Mouse (Mus musculus) CH12.LX (cell line): ENCODE data around the gene Trpt1. TPM values are rescaled to one million over a fixed set of nuclear protein-coding genes. Genes with fewer than 3 reads are reported as not detected.

Experiments
- DNase-seq: peaks from one replicate; pipeline ENCODE4 v3.0.0-alpha.2; 2013; ENCODE audit errors: extremely low read depth
- H3K27ac ChIP-seq: 2 replicates; pipeline ENCODE4 v1.5.1; 2012; ENCODE audit warnings: low read depth, mild to moderate bottlenecking, control low read depth, moderate library complexity; ENCODE audit not compliant: insufficient read depth
- H3K27me3 ChIP-seq: replicated peaks from 2 replicates; pipeline ENCODE3; 2012; ENCODE audit warnings: inconsistent platforms
- H3K36me3 ChIP-seq, 2 experiments: replicated peaks in 1 of 2; 2 replicates each; pipeline versions ENCODE3 to v1.6.1; 2012; ENCODE audit warnings: inconsistent platforms in 1 of 2, low read length in 1 of 2, mild to moderate bottlenecking in 1 of 2, mixed read lengths in 1 of 2, moderate library complexity in 1 of 2; ENCODE audit not compliant: control insufficient read depth in 1 of 2, insufficient read depth in 1 of 2
- H3K4me1 ChIP-seq, 2 experiments: 2 replicates each; pipeline ENCODE4 v1.6.1; 2012; ENCODE audit warnings: inconsistent platforms in 1 of 2, moderate library complexity in 1 of 2; ENCODE audit not compliant: insufficient read depth in 2 of 2, control insufficient read depth in 1 of 2
- H3K4me2 ChIP-seq: 2 replicates; pipeline ENCODE4 v1.6.1; 2012; ENCODE audit warnings: low read depth, mild to moderate bottlenecking, control low read depth; ENCODE audit not compliant: poor library complexity, insufficient read depth, severe bottlenecking
- H3K4me3 ChIP-seq, 3 experiments: fragments of 150-350 bp in 1 of 3; sonication (generic) in 1 of 3; replicated peaks in 1 of 3; 2 replicates each; pipeline versions ENCODE3 to v1.5.1; 2011 to 2012; ENCODE audit warnings: low read depth in 2 of 3, low read length in 2 of 3, mild to moderate bottlenecking in 2 of 3, moderate library complexity in 2 of 3, control low read depth in 1 of 3, improper control_type of control experiment in 1 of 3, inconsistent platforms in 1 of 3, mixed read lengths in 1 of 3; ENCODE audit not compliant: poor library complexity in 1 of 3
- H3K79me2 ChIP-seq: replicated peaks from 2 replicates; pipeline ENCODE4 v1.6.1; 2012; ENCODE audit warnings: mild to moderate bottlenecking, moderate library complexity; ENCODE audit not compliant: control insufficient read depth, poor library complexity, insufficient read depth, severe bottlenecking; ENCODE audit errors: extremely low read depth
- H3K9ac ChIP-seq: 2 replicates; pipeline ENCODE4 v1.6.1; 2012; ENCODE audit warnings: low read depth, mild to moderate bottlenecking, control low read depth, moderate library complexity; ENCODE audit not compliant: insufficient read depth
- H3K9me3 ChIP-seq: replicated peaks from 2 replicates; pipeline ENCODE3; 2012; ENCODE audit warnings: low read length, inconsistent platforms, mixed read lengths
- CHD1 ChIP-seq: IDR thresholded peaks from 2 replicates; pipeline ENCODE4 v1.6.1; 2012; ENCODE audit warnings: low read depth, low read length, improper control_type of control experiment, inconsistent platforms
- CHD2 ChIP-seq: IDR thresholded peaks from 2 replicates; pipeline ENCODE4 v1.6.1; 2011; ENCODE audit warnings: low read length, improper control_type of control experiment
- CTCF ChIP-seq, 2 experiments: IDR thresholded peaks in 1 of 2; conservative IDR thresholded peaks in 1 of 2; 2 replicates each; pipeline ENCODE4 v1.5.1; 2011 to 2012; ENCODE audit warnings: low read depth in 2 of 2, low read length in 2 of 2, improper control_type of control experiment in 1 of 2, inconsistent platforms in 1 of 2, mild to moderate bottlenecking in 1 of 2, moderate library complexity in 1 of 2
- E2F4 ChIP-seq: IDR thresholded peaks from 2 replicates; pipeline ENCODE4 v1.6.1; 2011; ENCODE audit warnings: low read depth, low read length, improper control_type of control experiment; ENCODE audit not compliant: insufficient replicate concordance
- ELF1 ChIP-seq: IDR thresholded peaks from 2 replicates; pipeline ENCODE4 v1.6.1; 2014; ENCODE audit warnings: low read depth, mild to moderate bottlenecking, inconsistent platforms, low read length, improper control_type of control experiment
- EP300 ChIP-seq: IDR thresholded peaks from 2 replicates; pipeline ENCODE4 v1.6.1; 2011; ENCODE audit warnings: low read length, improper control_type of control experiment
- ETS1 ChIP-seq: conservative IDR thresholded peaks from 2 replicates; pipeline ENCODE4 v1.6.1; 2012; ENCODE audit warnings: low read depth, mild to moderate bottlenecking, inconsistent platforms, low read length, improper control_type of control experiment, moderate library complexity
- GABPA ChIP-seq: IDR thresholded peaks from 2 replicates; pipeline ENCODE4 v1.6.1; 2012; ENCODE audit warnings: low read depth, low read length, improper control_type of control experiment, inconsistent platforms; ENCODE audit not compliant: insufficient replicate concordance
- HCFC1 ChIP-seq: IDR thresholded peaks from 2 replicates; pipeline ENCODE4 v1.6.1; 2012; ENCODE audit warnings: low read depth, mild to moderate bottlenecking, inconsistent platforms, low read length, improper control_type of control experiment
- IRF4 ChIP-seq: IDR thresholded peaks from 2 replicates; pipeline ENCODE4 v1.6.1; 2014; ENCODE audit warnings: low read depth, mild to moderate bottlenecking, inconsistent platforms, low read length, improper control_type of control experiment
- JUN ChIP-seq: IDR thresholded peaks from 2 replicates; pipeline ENCODE4 v1.6.1; 2011; ENCODE audit warnings: low read depth, mild to moderate bottlenecking, low read length, improper control_type of control experiment, moderate library complexity; ENCODE audit not compliant: insufficient read depth
- MAX ChIP-seq: IDR thresholded peaks from 2 replicates; pipeline ENCODE4 v1.6.1; 2011; ENCODE audit warnings: low read length, improper control_type of control experiment
- MAZ ChIP-seq: IDR thresholded peaks from 2 replicates; pipeline ENCODE4 v1.6.1; 2012; ENCODE audit warnings: low read depth, mild to moderate bottlenecking, inconsistent platforms, low read length, improper control_type of control experiment, moderate library complexity
- MXI1 ChIP-seq: IDR thresholded peaks from 2 replicates; pipeline ENCODE4 v1.6.1; 2011; ENCODE audit warnings: mild to moderate bottlenecking, low read depth, low read length, improper control_type of control experiment
- MYC ChIP-seq: IDR thresholded peaks from 2 replicates; pipeline ENCODE4 v1.6.1; 2011; ENCODE audit warnings: low read depth, mild to moderate bottlenecking, improper control_type of control experiment, low read length
- NELFE ChIP-seq: IDR thresholded peaks from 2 replicates; pipeline ENCODE4 v1.6.1; 2011; ENCODE audit warnings: low read depth, low read length, improper control_type of control experiment
- NRF1 ChIP-seq: IDR thresholded peaks from 2 replicates; pipeline ENCODE4 v1.6.1; 2014; ENCODE audit warnings: low read depth, mild to moderate bottlenecking, inconsistent platforms, low read length, improper control_type of control experiment, moderate library complexity
- POLR2A ChIP-seq: IDR thresholded peaks from 2 replicates; pipeline ENCODE4 v1.6.1; 2011; ENCODE audit warnings: low read depth, mild to moderate bottlenecking, improper control_type of control experiment, low read length
- POLR2AphosphoS2 ChIP-seq: IDR thresholded peaks from 2 replicates; pipeline ENCODE4 v1.6.1; 2011; ENCODE audit warnings: low read depth, low read length, improper control_type of control experiment
- SIN3A ChIP-seq: IDR thresholded peaks from 2 replicates; pipeline ENCODE4 v1.6.1; 2012; ENCODE audit warnings: low read length, improper control_type of control experiment, inconsistent platforms
- TCF12 ChIP-seq: IDR thresholded peaks from 2 replicates; pipeline ENCODE4 v1.6.1; 2014; ENCODE audit warnings: low read depth, mild to moderate bottlenecking, inconsistent platforms, low read length, improper control_type of control experiment
- UBTF ChIP-seq: IDR thresholded peaks from 2 replicates; pipeline ENCODE4 v1.6.1; 2012; ENCODE audit warnings: low read depth, mild to moderate bottlenecking, inconsistent platforms, low read length, improper control_type of control experiment, moderate library complexity
- USF1 ChIP-seq: IDR thresholded peaks from 2 replicates; pipeline ENCODE4 v1.6.1; 2014; ENCODE audit warnings: low read depth, mild to moderate bottlenecking, inconsistent platforms, low read length, improper control_type of control experiment
- USF2 ChIP-seq: conservative IDR thresholded peaks from 2 replicates; pipeline ENCODE4 v1.6.1; 2011; ENCODE audit warnings: low read depth, low read length, improper control_type of control experiment
- ZC3H11A ChIP-seq: IDR thresholded peaks from 2 replicates; pipeline ENCODE4 v1.6.1; 2012; ENCODE audit warnings: low read depth, mild to moderate bottlenecking, inconsistent platforms, low read length, improper control_type of control experiment
- ZKSCAN1 ChIP-seq: IDR thresholded peaks from 2 replicates; pipeline ENCODE4 v1.6.1; 2012; ENCODE audit warnings: low read depth, inconsistent platforms, low read length, improper control_type of control experiment, borderline replicate concordance
- ZNF384 ChIP-seq: IDR thresholded peaks from 2 replicates; pipeline ENCODE4 v1.6.1; 2012; ENCODE audit warnings: low read depth, low read length, improper control_type of control experiment, inconsistent platforms
- dilution Hi-C: fragments of 300-500 bp; cut with MboI; formaldehyde crosslinking; loops from 2 replicates; pipeline ENCODE4 v1.14.3; 2020; ENCODE audit warnings: low sequenced_read_pairs; ENCODE audit not compliant: extremely low pct_unique_long_range_greater_than_20kb, extremely low pct_ligation_motif_present
- in situ Hi-C: fragments of 300-500 bp; cut with MboI; formaldehyde crosslinking; loops from 3 replicates; pipeline ENCODE4 v1.14.3; 2019; ENCODE audit warnings: low sequenced_read_pairs, low pct_ligation_motif_present, low pct_unique_long_range_greater_than_20kb, mixed read lengths
- polyA plus RNA-seq: library from polyadenylated mRNA; unstranded; fragments of >175 nt; gene quantifications from 2 replicates; pipeline ENCODE4 v1.2.1, GENCODE M21; 2012; ENCODE audit warnings: low read depth; ENCODE audit not compliant: insufficient read length
- total RNA-seq, 2 experiments: library from RNA; depleted of rRNA; stranded (reverse); fragments of 300-350 nt in 1 of 2; fragments of >200 nt in 1 of 2; gene quantifications; 2 replicates each; pipeline ENCODE4 v1.2.3; 2012 to 2014

Gene Trpt1
- total and polyA plus RNA-seq, 3 experiments = 3.1 to 4.7 (median 3.4) TPM

DNA sequence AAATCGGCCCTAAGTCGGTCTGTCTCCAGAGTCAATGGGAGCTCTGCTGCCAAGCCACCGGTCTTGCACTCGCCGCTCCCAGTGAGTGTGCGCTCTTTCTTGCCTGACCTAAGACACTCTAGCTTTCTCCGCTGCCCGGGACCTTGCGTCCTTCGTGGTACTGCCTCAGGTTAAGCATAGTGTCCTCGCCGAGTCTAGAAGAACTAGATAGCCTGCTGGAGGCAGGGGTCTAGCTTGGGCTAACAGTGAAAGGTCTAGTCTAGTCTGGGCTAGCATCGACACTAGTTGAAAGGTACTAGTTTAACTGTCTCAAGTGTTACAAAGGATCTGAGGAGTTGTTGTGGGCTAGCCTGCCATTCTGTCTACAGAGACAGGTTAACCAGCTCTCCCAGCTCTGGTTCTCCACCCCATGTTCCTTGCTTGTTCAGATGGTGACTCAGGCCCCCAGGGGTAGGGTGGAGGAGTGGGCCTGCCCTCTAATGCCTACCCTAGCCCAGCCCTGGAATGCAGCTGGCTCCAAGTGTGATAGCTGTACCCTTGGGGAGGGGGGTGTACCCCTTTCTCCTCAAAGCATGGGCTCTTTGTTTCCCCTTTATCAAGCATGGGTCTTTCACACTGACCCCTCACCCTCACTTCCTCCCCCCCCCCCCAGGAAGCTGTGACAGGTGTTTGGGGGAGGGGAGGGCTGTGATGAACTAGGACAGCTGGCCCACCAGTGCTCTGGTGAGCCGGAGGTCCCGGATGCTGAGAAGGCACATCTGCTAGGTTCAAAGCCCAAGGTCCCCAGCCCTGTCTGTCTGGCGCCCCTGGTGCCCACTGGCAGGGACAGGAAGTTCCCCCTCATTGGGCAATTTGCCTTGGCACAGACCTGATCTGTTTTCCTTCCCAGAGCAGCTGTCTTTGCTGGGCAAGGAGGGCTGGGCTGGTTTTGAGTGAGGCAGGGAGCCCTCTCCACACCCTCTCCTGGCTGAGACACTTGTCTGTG lies 20.1 kb upstream of the Trpt1 start, which contains the start of gene Plcb3:
Gene Plcb3 (minus strand): TSS at position 934 of the 985 bp plus-strand sequence.
- H3K79me2 ChIP-seq = peaks cover 29% of the 10 kb centered on the region
- peak within 1 kb of the TSS; percentile 75 for H3K4me2 ChIP-seq
- peak within 1 kb of the TSS; percentile 77 to 87 (median 85) for H3K4me3 ChIP-seq
- H3K9me3 ChIP-seq = no peaks in the 10 kb centered on the region
- DNase-seq = peak; percentile 66
- in situ Hi-C loops = no loop called here
- TF ChIP-seq MXI1 = peak; percentile 13; the same call in 1 of the 2 replicates
- no peak; the same call in 1 of the 2 replicates for TF ChIP-seq MAX
- TF ChIP-seq HCFC1 = peak; percentile 42; the same call in 1 of the 2 replicates
- TF ChIP-seq ELF1 = peak; percentile 42
- TF ChIP-seq JUN = no peak
- peak; percentile 72 for TF ChIP-seq SIN3A
- peak; percentile 76; the same call in 1 of the 2 replicates for TF ChIP-seq CHD2
- peak; percentile 83; the same call in 1 of the 2 replicates for TF ChIP-seq MAZ
- no peak for TF ChIP-seq ZKSCAN1
- TF ChIP-seq POLR2A = peak; percentile 20; the same call in 1 of the 2 replicates
- 0 out of 2 replicates have a peak, but pooled peaks have one; percentile 9 for TF ChIP-seq ETS1
- 0 out of 2 replicates have a peak, but pooled peaks have one; percentile 8 for TF ChIP-seq EP300
- TF ChIP-seq CTCF (conservative IDR thresholded peaks at IDR 0.05 in 1 of 2, IDR thresholded peaks at IDR 0.05 in 1 of 2; ENCODE audit: low read depth in 2 of 2, low read length in 2 of 2) = peak in 1 of 2 experiments; percentile 39; a peak in 2 of 4 replicates
- TF ChIP-seq TCF12 = peak; percentile 77
- 0 out of 2 replicates have a peak, but pooled peaks have one; percentile 22 for TF ChIP-seq NRF1
- dilution Hi-C loops = no loop called here
- peaks cover 3% of the 10 kb centered on the region for H3K27me3 ChIP-seq
- peak within 1 kb of the TSS; percentile 60 for H3K9ac ChIP-seq
- peaks cover 14 to 25% of the 10 kb centered on the region in 2 experiments for H3K36me3 ChIP-seq
- H3K4me1 ChIP-seq = peaks cover 11 to 50% of the 10 kb centered on the region in 2 experiments
- peak within 1 kb of the TSS; percentile 54 for H3K27ac ChIP-seq

DNA sequence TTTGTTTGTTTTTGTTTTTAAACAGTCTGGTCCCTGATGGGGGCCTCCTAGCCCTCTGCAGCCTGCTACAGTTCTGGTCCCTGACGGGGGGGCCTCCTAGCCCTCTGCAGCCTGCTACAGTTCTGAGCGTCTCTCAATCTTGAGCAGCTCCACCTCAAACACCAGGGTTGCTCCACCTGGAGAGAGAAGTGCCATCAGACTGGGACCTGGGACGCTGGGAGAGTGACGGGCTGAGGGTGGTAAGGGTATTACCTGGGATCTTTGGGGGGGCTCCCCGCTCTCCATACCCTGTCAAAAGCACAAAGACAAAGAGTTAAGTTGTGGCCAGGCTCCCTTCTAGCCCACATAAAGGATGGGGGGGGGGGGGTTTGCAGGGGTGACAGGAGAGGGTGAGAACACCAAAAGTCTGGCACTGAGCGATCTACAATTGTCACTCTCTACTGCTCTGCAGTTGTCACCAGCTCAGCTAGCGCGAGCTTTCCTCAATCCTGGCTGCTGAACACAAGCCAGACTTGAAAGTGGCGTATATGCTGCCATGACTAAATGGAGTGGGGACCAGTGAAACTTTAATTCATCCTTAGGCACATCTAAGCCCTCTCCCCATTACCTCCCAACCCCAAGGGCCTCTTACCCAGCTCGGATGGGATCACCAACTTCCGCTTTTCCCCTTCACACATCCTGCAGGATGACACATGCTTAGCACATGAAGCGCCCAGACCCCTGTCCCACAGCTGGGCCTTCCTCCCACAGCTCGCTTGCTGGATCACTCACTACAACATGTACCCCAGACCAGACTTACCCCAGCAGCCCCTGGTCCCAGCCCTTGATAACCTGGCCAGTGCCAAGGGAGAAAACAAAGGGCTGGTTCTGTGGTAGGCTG lies 17.9 kb upstream of the Trpt1 start:
- Histone ChIP-seq H3K4me1 (peaks cover 15 to 49% of the 10 kb centered on the region in 2 experiments), H3K79me2 (peaks cover 29% of the 10 kb centered on the region), H3K4me2 (peak overlapping the region; percentile 69), H3K4me3 (no peak overlapping the region), H3K27me3 (no peaks in the 10 kb centered on the region), H3K27ac (peak overlapping the region; percentile 32; the same call in 1 of the 2 replicates), H3K36me3 (peaks cover 18 to 38% of the 10 kb centered on the region in 2 experiments), H3K9ac (peak overlapping the region; percentile 50; the same call in 1 of the 2 replicates), H3K9me3 (no peaks in the 10 kb centered on the region)
- in situ Hi-C loops = no loop called here
- TF ChIP-seq NELFE (no peak), MYC (no peak), E2F4 (no peak), POLR2AphosphoS2 (no peak), USF1 (no peak), IRF4 (no peak), USF2 (no peak), CHD2 (no peak), UBTF (no peak), ZNF384 (no peak), ZC3H11A (no peak), CHD1 (no peak), GABPA (no peak), SIN3A (no peak)
- dilution Hi-C loops = no loop called here
- no peak for DNase-seq
